Mouse (Mus musculus) megakaryocyte, embryonic 14.5 days (primary cell): ENCODE measurements around the gene Mmp28.

Experiments
- FLI1 ChIP-seq: IDR thresholded peaks from 2 replicates; pipeline ENCODE4 v1.6.1; 2012; ENCODE audit warnings: low read length, inconsistent platforms, mixed read lengths
- GATA1 ChIP-seq: IDR thresholded peaks from 3 replicates; pipeline ENCODE4 v1.6.1; 2012; ENCODE audit warnings: mixed read lengths, low read length, inconsistent platforms, borderline replicate concordance

DNA sequence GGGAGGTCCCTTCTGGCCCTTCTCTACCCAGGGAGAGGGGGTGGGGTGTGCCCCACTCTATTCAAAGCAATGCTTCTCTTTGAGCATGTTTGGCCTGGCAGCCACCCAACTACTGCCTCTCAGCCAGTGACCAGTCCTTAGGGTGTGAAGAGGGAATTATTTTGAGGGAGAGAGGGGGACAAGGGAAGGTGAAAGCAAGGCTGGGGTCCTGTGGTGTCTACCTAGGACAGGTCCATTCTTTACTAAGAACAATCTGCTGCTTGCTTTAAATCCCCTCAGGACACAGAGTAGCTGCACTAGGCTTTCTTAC, 14.0 kb downstream of the Mmp28 start:
- TF ChIP-seq GATA1 (no peak), FLI1 (no peak)
